9 mouse cellular contexts compared by ENCODE assay signal in the genomic region with DNA sequence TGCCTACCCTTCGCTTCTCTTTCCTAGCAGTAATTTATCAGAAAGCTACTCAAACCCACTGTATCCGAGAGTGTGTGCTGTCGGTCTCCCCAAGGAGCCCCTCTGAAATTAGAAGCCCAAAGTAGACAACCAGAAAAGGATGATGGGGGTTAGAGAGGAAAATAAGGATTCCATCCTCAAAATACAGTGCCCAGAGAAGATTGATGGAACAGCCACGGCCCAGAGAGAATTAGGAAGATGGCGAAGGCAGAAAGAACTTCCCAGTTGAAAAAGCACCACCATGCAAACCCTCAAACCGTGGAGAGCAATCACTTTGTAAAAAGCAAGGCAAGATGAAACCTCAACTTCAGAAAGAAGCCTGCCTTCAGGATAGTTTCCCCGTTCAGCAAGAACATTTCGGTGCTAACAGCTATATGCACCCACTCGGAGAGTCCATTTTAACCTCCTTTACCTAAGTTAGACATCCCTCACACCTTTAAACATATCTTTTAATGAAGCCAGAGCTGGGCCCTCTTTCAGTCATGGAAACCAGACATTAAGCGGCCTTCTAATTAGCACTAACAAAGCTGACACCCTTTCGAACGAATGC. TPM values are rescaled to one million over a fixed set of nuclear protein-coding genes. Genes with fewer than 3 reads are reported as not detected.
A peak's percentile ranks its signal among the peaks of the same experiment; 100 is the strongest.
DNase-seq lines count a peak whose midpoint lies in the region; ATAC-seq and TF ChIP-seq lines count a peak whose summit lies in the region.
"Had no signal": no experiment of that assay in that cellular context is flagged by ENCODE, and none has a peak within 500 bp of the region (broad histone marks: within the 10 kb centered on the region; RNA-seq: fewer than 3 reads in every experiment).

No protein-coding gene starts in this region.

- no peak for TF ChIP-seq POLR2A in cerebellum, adult 2 months (IDR thresholded peaks at IDR 0.05; ENCODE audit: borderline replicate concordance, insufficient read depth, low read length)

- TF ChIP-seq CTCF in layer of hippocampus, adult 2 months (conservative IDR thresholded peaks at IDR 0.05): no peak
- TF ChIP-seq CTCF in cerebellum, adult 2 months (IDR thresholded peaks at IDR 0.05; ENCODE audit: borderline replicate concordance, insufficient read depth, low read depth, low read length): no peak

- no peak for DNase-seq in layer of hippocampus, adult 2 months (ENCODE audit: low spot score in 2 of 2)
- DNase-seq in layer of hippocampus, postnatal 36 days: no peak
- DNase-seq in cerebellum, adult 2 months: peak; percentile 36 to 40
- no peak for DNase-seq in hindbrain, embryonic 10.5 days (ENCODE audit: low spot score)
- DNase-seq in adipocyte (ENCODE audit: low spot score): no peak
- no peak for DNase-seq in right cerebral cortex, postnatal 10 days (ENCODE audit: low spot score in 2 of 2)

- ATAC-seq in midbrain, embryonic 12.5 days (ENCODE audit: low FRiP score, low read depth): no peak
- ATAC-seq in CD4-positive, CD25-positive, alpha-beta regulatory T cell, adult 4 months: no peak

- peak overlapping the region; percentile 99 for H3K9ac ChIP-seq in midbrain, embryonic 12.5 days (replicated peaks)

- H3K36me3 ChIP-seq in hindbrain, embryonic 10.5 days: peaks cover 11% of the 10 kb centered on the region; the same call in 1 of the 2 replicates
- no peaks in the 10 kb centered on the region for H3K36me3 ChIP-seq in midbrain, embryonic 12.5 days

- WGBS in cerebellum, adult 2 months: 58% methylated on average over 12 of the region's 12 CpGs
- WGBS in hindbrain, embryonic 10.5 days: 43% methylated on average over 12 of the region's 12 CpGs
- WGBS in midbrain, embryonic 12.5 days: 40% methylated on average over 12 of the region's 12 CpGs

- H3K9me3 ChIP-seq in hindbrain, embryonic 10.5 days: no peaks in the 10 kb centered on the region
- H3K9me3 ChIP-seq in midbrain, embryonic 12.5 days: no peaks in the 10 kb centered on the region

- peak overlapping the region; percentile 85 for H3K4me2 ChIP-seq in midbrain, embryonic 12.5 days (replicated peaks)

- H3K27ac ChIP-seq in layer of hippocampus, adult 2 months: peak overlapping the region; percentile 99
- H3K27ac ChIP-seq in cerebellum, adult 2 months (ENCODE audit: insufficient read depth, low read length): peak overlapping the region; percentile 16
- peak overlapping the region; percentile 100 for H3K27ac ChIP-seq in hindbrain, embryonic 10.5 days
- peak overlapping the region; percentile 99 for H3K27ac ChIP-seq in midbrain, embryonic 12.5 days (replicated peaks)

- no peaks in the 10 kb centered on the region for H3K4me1 ChIP-seq in cerebellum, adult 2 months (ENCODE audit: control insufficient read depth, insufficient read depth, low read length)
- H3K4me1 ChIP-seq in hindbrain, embryonic 10.5 days (replicated peaks): peaks cover 34% of the 10 kb centered on the region
- H3K4me1 ChIP-seq in midbrain, embryonic 12.5 days: peaks cover 29% of the 10 kb centered on the region

- H3K27me3 ChIP-seq in cerebellum, adult 2 months (ENCODE audit: control insufficient read depth, insufficient read depth, low read length): no peaks in the 10 kb centered on the region
- H3K27me3 ChIP-seq in hindbrain, embryonic 10.5 days (ENCODE audit: insufficient read depth, poor library complexity, severe bottlenecking): no peaks in the 10 kb centered on the region
- peaks cover 2% of the 10 kb centered on the region; the same call in 1 of the 2 replicates for H3K27me3 ChIP-seq in midbrain, embryonic 12.5 days

- H3K4me3 ChIP-seq in layer of hippocampus, adult 2 months: peak overlapping the region; percentile 85
- peak overlapping the region; percentile 71 for H3K4me3 ChIP-seq in cerebellum, adult 2 months (replicated peaks; ENCODE audit: insufficient read depth, low read depth, low read length)
- peak overlapping the region; percentile 84 for H3K4me3 ChIP-seq in hindbrain, embryonic 10.5 days
- H3K4me3 ChIP-seq in midbrain, embryonic 12.5 days: peak overlapping the region; percentile 95

RNA-seq across cellular contexts. Expression of gene Calm2, which starts 1.0 kb away (rescaled TPM):
- 1,000 to 10,000 TPM; 2,133 to 2,202 TPM for total RNA-seq in layer of hippocampus, adult 2 months (2021)
- total RNA-seq in layer of hippocampus, postnatal 36 days (2021): 1,000 to 10,000 TPM; 2,120 to 2,282 TPM
- polyA plus RNA-seq in cerebellum, adult 2 months (2012; rRNA removed): 1,979 and 2,002 TPM in 2 replicates
- 1,143 and 1,193 TPM in 2 replicates for polyA plus RNA-seq in hindbrain, embryonic 10.5 days (2016; fragmentation: Nextera tagmentation; extraction: Ambion mirVana)
- 1,064 and 1,134 TPM in 2 replicates for polyA plus RNA-seq in midbrain, embryonic 12.5 days (2016; fragmentation: Nextera tagmentation; extraction: Ambion mirVana)
- 100 to 1,000 TPM; 533 to 583 TPM for polyA plus RNA-seq in CD4-positive, CD25-positive, alpha-beta regulatory T cell, adult 4 months (2017; shearing (Covaris generic))

RNA-seq across cellular contexts. Expression of gene Stpg4, which starts 20.2 kb away (rescaled TPM):
- not detected for total RNA-seq in layer of hippocampus, adult 2 months (2021)
- not detected for total RNA-seq in layer of hippocampus, postnatal 36 days (2021)
- polyA plus RNA-seq in cerebellum, adult 2 months (2012; rRNA removed): not detected in 2 replicates
- not detected in 2 replicates for polyA plus RNA-seq in hindbrain, embryonic 10.5 days (2016; fragmentation: Nextera tagmentation; extraction: Ambion mirVana)
- polyA plus RNA-seq in midbrain, embryonic 12.5 days (2016; fragmentation: Nextera tagmentation; extraction: Ambion mirVana): not detected in 2 replicates
- not detected for polyA plus RNA-seq in CD4-positive, CD25-positive, alpha-beta regulatory T cell, adult 4 months (2017; shearing (Covaris generic))
- total RNA-seq: layer of hippocampus, postnatal 10 days had no signal

Comparison
In these comparisons a context has a peak if more than half of its experiments do, and no peak if none do; other contexts are left out.
1. DNase-seq: peak in cerebellum, adult 2 months (2 of 2); none in layer of hippocampus, adult 2 months (0 of 2), layer of hippocampus, postnatal 36 days (0 of 2), hindbrain, embryonic 10.5 days (single experiment), adipocyte (single experiment) and right cerebral cortex, postnatal 10 days (0 of 2).
2. H3K27ac ChIP-seq: peak in every context shown above with its lines; median percentile 100 in hindbrain, embryonic 10.5 days; 99 in layer of hippocampus, adult 2 months; 99 in midbrain, embryonic 12.5 days; 16 in cerebellum, adult 2 months.
3. Peak in every context shown above with its lines, with median percentiles within 50 percentile points of each other: H3K4me3 ChIP-seq.